Mouse (Mus musculus): ENCODE data around the gene Grcc10.

Grcc10 gene

GRCm38 (mm10) chr6:124732476-124733370 lies 8.5 kb downstream of the Grcc10 start:
- in situ Hi-C loops (cut with MboI, MseI), result no loop called here

DNA sequence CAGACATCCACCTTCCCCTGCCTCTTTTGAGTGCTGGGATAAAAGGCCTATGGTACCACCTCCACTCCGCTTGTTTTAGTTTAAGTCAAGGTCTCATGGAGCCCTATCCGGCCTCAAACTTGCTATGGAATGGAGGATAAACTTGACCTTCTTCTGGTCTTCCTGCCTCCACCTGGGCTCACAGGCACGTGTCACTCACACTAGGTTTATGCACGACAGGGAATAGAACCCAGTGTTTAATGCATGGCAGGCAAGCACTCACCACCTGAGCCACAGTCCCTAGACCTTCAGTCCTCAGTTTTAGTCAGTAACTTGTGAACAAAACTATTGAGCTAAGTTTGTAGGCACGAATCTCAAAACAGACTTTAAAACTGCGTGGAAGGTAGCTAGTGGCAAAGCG lies 10.1 kb downstream of the Grcc10 start:
- in situ Hi-C loops (cut with MboI, MseI), result no loop called here

DNA sequence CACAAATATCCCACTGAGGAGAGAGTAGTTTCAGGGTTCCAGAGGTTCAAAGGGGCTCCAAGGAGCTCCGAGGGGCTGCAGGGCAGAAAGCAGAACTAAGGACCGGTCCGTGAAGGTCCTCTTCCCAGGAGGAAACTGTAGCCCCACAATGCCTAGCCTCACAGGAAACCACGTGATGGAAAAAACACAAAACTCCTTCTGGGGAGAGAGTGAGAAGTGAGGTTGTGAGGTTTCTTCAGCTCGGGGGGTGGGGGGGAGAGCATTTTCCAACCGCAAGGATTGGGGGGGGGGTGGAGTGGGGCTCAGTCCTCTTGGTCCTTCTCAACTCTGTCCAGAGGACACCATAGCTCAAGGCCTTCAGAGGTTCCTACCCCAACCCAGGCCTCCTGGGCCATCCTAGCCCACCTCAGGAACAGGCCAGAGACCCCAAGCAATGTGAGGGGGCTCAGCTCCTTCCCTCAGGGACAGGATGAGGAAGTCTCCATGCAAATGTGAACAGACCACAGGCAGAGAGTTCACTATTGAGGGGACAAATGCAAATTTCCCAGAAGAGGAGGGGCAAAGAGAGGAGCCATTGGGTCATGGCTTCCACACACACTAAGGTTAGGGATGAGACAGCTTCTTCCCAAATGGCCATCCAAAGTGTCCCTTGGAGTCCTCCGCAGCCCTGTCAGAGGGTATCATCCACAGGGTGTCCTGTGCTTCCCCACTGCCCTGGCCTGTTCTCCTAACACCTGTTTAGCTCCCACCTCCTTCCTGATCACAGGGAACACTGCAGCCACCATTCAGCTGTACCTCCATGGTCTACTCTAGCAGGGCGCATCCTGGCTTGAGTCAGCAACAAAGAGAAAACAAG lies 11.1 kb downstream of the Grcc10 start:
- in situ Hi-C loops (cut with MboI, MseI), result no loop called here

GRCm38 (mm10) chr6:124728621-124729020 lies 12.6 kb downstream of the Grcc10 start:
- in situ Hi-C loops (cut with MboI, MseI), result no loop called here

GRCm38 (mm10) chr6:124724472-124724871 lies 16.7 kb downstream of the Grcc10 start:
- in situ Hi-C loops (cut with MboI, MseI), result loop anchor here (25.0 kb wide), 1 partner anchor 1912 kb away; the partner anchor contains the start of genes Foxj2 and Slc2a3

DNA sequence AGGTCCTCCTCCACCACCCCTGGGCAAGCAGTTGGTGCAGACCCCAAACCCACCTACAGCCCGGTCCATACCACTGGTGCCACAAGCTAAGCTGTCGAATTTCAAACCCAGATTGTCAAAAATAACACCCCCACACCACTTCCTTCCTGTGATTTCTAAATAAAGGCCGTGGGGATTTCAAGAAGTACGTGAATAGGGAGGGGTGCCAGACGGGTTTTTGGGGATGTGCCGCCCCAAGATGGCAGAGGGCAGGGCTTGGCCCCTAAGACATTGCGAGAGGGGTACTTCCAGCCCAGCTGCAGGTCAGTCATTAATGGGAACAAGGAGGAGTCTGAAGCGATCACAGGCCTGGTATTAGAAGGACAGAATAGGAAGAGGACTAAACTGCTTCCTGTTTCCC lies 17.6 kb downstream of the Grcc10 start:
- in situ Hi-C loops (cut with MboI, MseI), result loop anchor here (25.0 kb wide), 1 partner anchor 1911 kb away; the partner anchor contains the start of genes Foxj2 and Slc2a3

- in situ Hi-C loops (cut with MboI, MseI), result loop anchor here (25.0 kb wide), 1 partner anchor 1911 kb away; the partner anchor contains the start of genes Foxj2 and Slc2a3
Measured at GRCm38 (mm10) chr6:124722876-124723473, 18.2 kb downstream of the Grcc10 start.

DNA sequence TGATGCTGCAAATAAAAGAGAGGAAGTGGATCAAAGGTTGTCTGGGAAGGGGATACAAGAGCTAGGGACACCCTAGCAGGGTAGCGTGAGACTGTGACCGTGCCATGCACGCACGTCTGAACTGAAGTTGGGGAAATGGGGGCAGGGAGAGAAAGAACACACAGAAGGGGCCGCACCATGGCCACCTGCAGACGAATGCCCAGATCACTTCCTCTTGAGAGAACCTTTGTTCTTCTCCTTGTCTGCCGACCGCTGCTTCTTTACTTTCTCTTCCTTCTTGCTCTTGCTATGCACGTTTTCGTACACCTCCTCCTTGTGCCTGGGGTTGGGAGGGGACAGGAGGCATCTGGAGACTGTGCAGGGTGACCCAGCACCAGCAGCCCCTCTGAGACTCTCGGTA lies 20.3 kb downstream of the Grcc10 start:
- in situ Hi-C loops (cut with MboI, MseI), result loop anchor here (25.0 kb wide), 1 partner anchor 1909 kb away; the partner anchor contains the start of genes Foxj2 and Slc2a3

DNA sequence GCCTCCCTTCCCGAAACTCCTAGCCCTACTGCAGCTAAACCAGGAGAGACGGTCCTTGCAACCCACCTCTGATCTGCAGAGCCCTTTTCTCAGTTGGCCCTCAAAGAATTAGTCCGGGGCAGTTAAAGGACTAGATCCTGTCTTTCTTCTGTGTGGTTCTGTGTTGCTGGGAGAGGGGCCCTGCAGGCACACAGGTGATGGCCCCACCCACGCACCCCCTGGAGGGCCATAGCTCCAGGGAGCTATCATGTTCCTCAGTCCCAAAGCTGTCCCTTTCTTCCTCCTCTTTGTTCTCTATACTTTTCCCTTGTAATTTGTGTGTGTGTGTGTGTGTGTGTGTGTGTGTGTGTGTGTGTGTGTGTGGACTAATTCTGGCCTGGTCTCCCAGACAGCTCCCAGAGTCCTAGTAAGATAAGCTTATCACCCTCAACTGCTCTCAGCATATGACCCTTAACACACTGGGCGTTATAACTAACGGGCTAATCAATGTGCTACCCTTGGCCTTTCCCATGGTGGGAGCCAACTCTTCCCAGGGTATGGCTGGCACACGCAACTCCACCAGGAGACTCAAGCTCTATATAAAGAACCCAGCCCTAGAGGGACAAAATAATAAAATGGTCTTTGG lies 21.7 kb downstream of the Grcc10 start:
- in situ Hi-C loops (cut with MboI, MseI), result loop anchor here (25.0 kb wide), 1 partner anchor 1907 kb away; the partner anchor contains the start of genes Foxj2 and Slc2a3

- in situ Hi-C loops (cut with MboI, MseI), result loop anchor here (25.0 kb wide), 1 partner anchor 1906 kb away; the partner anchor contains the start of genes Foxj2 and Slc2a3
Measured at GRCm38 (mm10) chr6:124718703-124719102, 22.5 kb downstream of the Grcc10 start.

- in situ Hi-C loops (cut with MboI, MseI), result loop anchor here (25.0 kb wide), 1 partner anchor 1906 kb away; the partner anchor contains the start of genes Foxj2 and Slc2a3
Measured at GRCm38 (mm10) chr6:124717968-124718367, 23.2 kb downstream of the Grcc10 start.

- in situ Hi-C loops (cut with MboI, MseI), result loop anchor here (25.0 kb wide), 1 partner anchor 1905 kb away; the partner anchor contains the start of genes Foxj2 and Slc2a3
Measured at GRCm38 (mm10) chr6:124716864-124717490, 24.2 kb downstream of the Grcc10 start.

DNA sequence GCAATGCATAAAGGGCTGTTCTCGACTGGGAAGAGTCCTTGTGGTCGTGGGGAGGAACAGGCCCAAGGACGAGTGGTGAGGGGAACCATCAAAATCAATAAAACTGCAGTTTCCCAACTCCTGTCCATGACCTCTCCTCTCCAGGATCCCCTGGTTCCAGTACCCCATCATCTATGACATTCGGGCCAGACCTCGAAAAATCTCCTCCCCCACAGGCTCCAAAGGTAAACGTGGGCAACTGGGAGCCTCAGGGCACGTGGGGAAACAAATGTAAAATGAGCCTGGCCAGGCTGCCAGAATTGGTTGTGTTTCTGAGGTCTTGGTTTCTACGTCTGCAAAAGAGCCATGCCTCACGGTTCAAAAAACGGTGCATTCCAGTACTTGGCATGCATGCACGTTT lies 28.3 kb downstream of the Grcc10 start:
- in situ Hi-C loops (cut with MboI, MseI), result loop anchor here (25.0 kb wide), 1 partner anchor 1901 kb away; the partner anchor contains the start of genes Foxj2 and Slc2a3

GRCm38 (mm10) chr6:124711824-124712782 lies 29.1 kb downstream of the Grcc10 start, which contains the start of the genes Emg1 and Phb2:
Emg1 (minus strand) TSS chr6:124712178.
Phb2 (plus strand) TSS chr6:124712336.
- in situ Hi-C loops (cut with MboI, MseI), result loop anchor here (25.0 kb wide), 1 partner anchor 1900 kb away; the partner anchor contains the start of genes Foxj2 and Slc2a3

GRCm38 (mm10) chr6:124708289-124708889 lies 32.8 kb downstream of the Grcc10 start:
- in situ Hi-C loops (cut with MboI, MseI), result loop anchor here (25.0 kb wide), 1 partner anchor 1896 kb away; the partner anchor contains the start of genes Foxj2 and Slc2a3

GRCm38 (mm10) chr6:124706061-124706627 lies 35.0 kb downstream of the Grcc10 start:
- in situ Hi-C loops (cut with MboI, MseI), result loop anchor here (25.0 kb wide), 1 partner anchor 1894 kb away; the partner anchor contains the start of genes Foxj2 and Slc2a3

GRCm38 (mm10) chr6:124704417-124704816 lies 36.8 kb downstream of the Grcc10 start:
- in situ Hi-C loops (cut with MboI, MseI), result loop anchor here (25.0 kb wide), 1 partner anchor 1892 kb away; the partner anchor contains the start of genes Foxj2 and Slc2a3

Data from T-helper 1 cell (primary cell).